Mouse (Mus musculus): Measurements from ENCODE around the gene Gm20449. TPM values are rescaled to one million over a fixed set of nuclear protein-coding genes. Genes with fewer than 3 reads are reported as not detected.
A peak's percentile ranks its signal among the peaks of the same experiment; 100 is the strongest.
"Not testable (repeated sequence)": the region's sequence is repeated elsewhere in the genome, so short reads cannot be mapped to it uniquely, and the experiment has no call there.

The Gm20449 gene
- polyA plus RNA-seq (2017; shearing (Covaris generic)) = not detected

- peak; percentile 97 for ATAC-seq
Observed at GRCm38 (mm10) chr7:41499389-41500049, at the start of gene Gm20449, which contains the start of gene AW146154. Gene Gm20449 (minus strand): TSS chr7:41499417. Gene AW146154 (minus strand): TSS chr7:41499890.

DNA sequence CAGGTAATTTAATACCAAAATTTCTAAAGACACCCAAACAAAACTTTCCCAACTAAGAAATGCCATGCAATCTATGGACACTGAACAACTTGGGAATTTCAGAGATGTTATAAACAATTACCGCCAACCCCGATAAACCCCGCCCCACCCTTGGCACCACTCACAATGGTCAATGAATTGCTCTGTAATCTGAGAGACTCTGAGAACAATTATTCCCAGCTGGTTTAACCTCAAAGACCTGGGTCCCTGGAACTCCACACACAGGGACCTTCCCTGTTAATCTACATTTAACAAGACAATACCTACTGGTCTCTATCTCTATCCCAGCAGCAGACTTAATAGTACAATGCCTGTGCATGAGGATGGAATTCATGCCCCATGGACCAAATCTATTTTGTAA is 13.5 kb upstream of the Gm20449 start:
- ATAC-seq = no peak

DNA sequence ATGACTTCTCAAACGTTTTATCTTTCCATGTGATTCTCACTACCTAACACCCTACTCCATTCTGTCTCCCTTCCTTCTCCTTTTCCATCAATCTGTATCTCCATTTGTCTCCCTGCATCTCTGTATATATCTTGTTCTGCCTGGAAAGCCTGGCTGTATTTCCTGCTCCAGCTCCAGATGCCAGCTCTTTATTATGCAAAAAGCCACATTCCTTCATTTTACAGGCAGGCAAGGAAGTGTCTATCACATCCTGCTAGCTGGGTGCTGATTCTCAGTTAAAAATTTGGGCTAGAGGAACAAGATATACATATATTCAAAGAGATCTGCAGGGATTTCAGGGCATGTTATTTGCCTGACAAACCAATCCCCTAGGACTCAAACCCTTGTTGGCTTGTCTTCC is 13.0 kb upstream of the Gm20449 start:
- no peak for ATAC-seq

DNA sequence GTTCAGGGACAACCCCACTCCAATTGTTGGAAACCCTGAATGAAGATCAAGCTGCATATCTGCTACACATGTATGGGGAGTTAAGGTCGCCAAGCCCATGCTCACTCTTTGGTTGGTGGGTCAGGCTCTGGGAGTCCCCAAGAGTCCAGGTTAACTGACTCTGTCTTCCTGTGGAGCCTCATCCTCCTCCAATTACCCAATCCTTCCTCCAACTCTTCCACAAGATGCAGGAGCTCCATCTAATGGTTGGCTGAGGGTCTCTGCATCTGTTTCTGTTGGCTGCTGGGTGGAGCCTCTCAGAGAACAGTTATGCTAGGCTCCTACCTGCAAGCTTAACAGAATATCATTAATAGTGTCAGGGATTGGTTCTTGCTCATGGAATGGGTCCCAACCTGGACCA is 3.2 kb upstream of the Gm20449 start:
- no peak for ATAC-seq

GRCm38 (mm10) chr7:41500151-41500934 is 1.1 kb upstream of the Gm20449 start:
- ATAC-seq = peak; percentile 26

GRCm38 (mm10) chr7:41499018-41499388 is 214 bp downstream of the Gm20449 start:
- ATAC-seq = peak; percentile 3

GRCm38 (mm10) chr7:41498464-41498863 is 753 bp downstream of the Gm20449 start:
- not testable (repeated sequence) for ATAC-seq

- no peak for ATAC-seq
Observed at GRCm38 (mm10) chr7:41497871-41498270, 1.3 kb downstream of the Gm20449 start.

- ATAC-seq = no peak
Observed at GRCm38 (mm10) chr7:41451864-41452263, 47.4 kb downstream of the Gm20449 start.

GRCm38 (mm10) chr7:41448596-41448995 is 50.6 kb downstream of the Gm20449 start, which contains the start of gene Vmn2r57:
Gene Vmn2r57 (minus strand): TSS chr7:41448696.
- ATAC-seq = not testable (repeated sequence)

DNA sequence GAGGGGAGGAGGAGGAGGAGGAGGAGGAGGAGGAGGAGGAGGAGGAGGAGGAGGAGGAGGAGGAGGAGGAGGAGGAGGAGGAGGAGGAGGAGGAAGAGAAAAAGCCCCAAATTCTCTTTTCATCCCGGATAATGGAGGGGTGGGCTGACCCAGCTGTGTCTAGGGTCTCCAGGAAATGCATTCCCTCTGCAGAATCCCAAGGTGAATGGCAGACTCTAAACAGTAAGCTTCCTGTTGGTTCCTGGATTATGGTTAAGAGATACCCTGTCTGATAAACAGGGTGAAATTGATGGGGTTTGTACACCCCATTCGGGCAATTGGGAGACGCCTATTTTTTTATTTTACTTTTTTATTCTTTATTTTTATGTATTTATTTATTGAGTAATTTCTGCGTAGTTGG is 105.1 kb downstream of the Gm20449 start:
- no peak for ATAC-seq

DNA sequence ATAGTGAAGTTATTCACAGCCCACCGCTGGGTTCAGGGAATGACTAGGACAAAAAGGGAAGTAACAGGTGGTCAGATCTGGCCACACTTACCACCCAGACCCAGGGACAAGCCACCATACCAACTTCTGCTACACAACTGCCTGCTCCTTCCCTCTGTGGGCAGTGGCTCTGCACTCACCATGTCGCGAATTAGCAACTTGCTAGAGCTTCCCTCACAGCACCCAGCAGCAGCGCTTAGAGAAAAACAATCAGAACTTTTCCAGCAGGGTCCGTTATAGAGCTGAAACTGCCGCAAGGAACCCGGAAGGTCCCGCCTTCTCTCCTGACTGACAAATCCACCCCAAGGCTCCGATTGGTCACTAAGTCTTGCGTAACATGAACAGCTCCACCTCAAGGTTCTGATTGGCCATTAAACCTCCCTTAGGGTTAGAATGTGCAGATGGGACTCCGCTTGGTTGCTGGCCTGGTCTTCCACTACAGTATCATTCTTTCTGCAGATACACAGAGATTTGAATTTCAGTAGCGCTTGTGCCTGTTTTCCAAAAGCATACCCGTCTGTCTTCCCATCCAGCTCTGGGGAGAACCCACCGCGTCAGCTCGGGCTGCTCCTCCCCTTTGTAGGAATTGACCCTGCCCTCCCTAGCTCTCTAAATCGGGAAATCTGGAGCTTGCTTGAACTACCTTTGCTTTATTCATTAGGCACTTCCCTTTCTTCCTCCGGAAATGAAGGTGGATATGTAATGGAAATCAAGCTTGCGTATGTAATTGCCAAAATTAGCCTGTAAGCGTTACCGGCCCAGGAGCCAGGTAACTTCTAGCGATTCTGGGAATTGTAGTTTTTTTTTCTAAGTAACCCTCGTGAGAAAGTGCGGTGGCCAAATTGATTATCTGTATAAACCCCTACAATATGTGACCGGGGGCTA is 105.9 kb downstream of the Gm20449 start, which contains the start of gene AI987944:
Gene AI987944, minus strand, starts transcription at position 332 of the 924 bp plus-strand sequence.
- peak; percentile 97 for ATAC-seq

Other genes with a start within 250 kb of the Gm20449 start
- gene AI987944, start 106.0 kb downstream of the Gm20449 start, polyA plus RNA-seq (2017; shearing (Covaris generic)) = 10 to 100 TPM; 43.0 to 45.0 TPM
- gene Vmn2r57, start 50.7 kb downstream of the Gm20449 start, polyA plus RNA-seq (2017; shearing (Covaris generic)) = under 1 TPM in 1 of 2 experiments, not detected in 1; 0.32 TPM
- 10 to 100 TPM; 16.0 to 17.4 TPM for gene AW146154, start 473 bp upstream of the Gm20449 start, polyA plus RNA-seq (2017; shearing (Covaris generic))
- gene Gm6871, start 74.2 kb upstream of the Gm20449 start, polyA plus RNA-seq (2017; shearing (Covaris generic)) = not detected
- 10 to 100 TPM; 16.1 to 19.1 TPM for gene 2610021A01Rik, start 99.8 kb upstream of the Gm20449 start, polyA plus RNA-seq (2017; shearing (Covaris generic))
- gene Zfp788, start 133.8 kb upstream of the Gm20449 start, polyA plus RNA-seq (2017; shearing (Covaris generic)) = 1 to 10 TPM; 9.2 to 9.7 TPM